Mouse (Mus musculus): ENCODE data around the gene Hace1. TPM values are rescaled to one million over a fixed set of nuclear protein-coding genes. Genes with fewer than 3 reads are reported as not detected.

The Hace1 gene
- total and polyA plus RNA-seq, 2 experiments: 2.4 to 7.4 TPM

GRCm38 (mm10) chr10:45706849-45707248 is 129.2 kb downstream of the Hace1 start:
- no peaks in the 10 kb centered on the region; the same call in 1 of the 2 replicates for H3K36me3 ChIP-seq (ENCODE audit: control insufficient read depth, insufficient read depth, low read length)
- H3K4me1 ChIP-seq (ENCODE audit: control insufficient read depth, insufficient read depth, low read length): no peaks in the 10 kb centered on the region
- H3K27ac ChIP-seq (replicated peaks; ENCODE audit: insufficient read depth, low read depth, low read length): no peak overlapping the region
- H3K4me3 ChIP-seq (ENCODE audit: insufficient read depth, low read depth, low read length): no peak overlapping the region
- TF ChIP-seq POLR2A (IDR thresholded peaks at IDR 0.05; ENCODE audit: extremely low read depth, insufficient read depth, low read length) (no peak), CTCF (IDR thresholded peaks at IDR 0.05; ENCODE audit: low read depth, low read length) (no peak)
- 95% methylated on average over 2 of the region's 2 CpGs for WGBS
- no peak for DNase-seq (ENCODE audit: extremely low read depth, low read depth, low spot score)
- H3K79me2 ChIP-seq (ENCODE audit: control insufficient read depth, insufficient read depth, low read length): no peaks in the 10 kb centered on the region
- no peaks in the 10 kb centered on the region for H3K27me3 ChIP-seq (ENCODE audit: control insufficient read depth, insufficient read depth, low read length)
- no peak overlapping the region for H3K9ac ChIP-seq (ENCODE audit: low read depth, low read length)

- no peak overlapping the region for H3K4me3 ChIP-seq (ENCODE audit: insufficient read depth, low read depth, low read length)
- TF ChIP-seq POLR2A (IDR thresholded peaks at IDR 0.05; ENCODE audit: extremely low read depth, insufficient read depth, low read length) (no peak), CTCF (IDR thresholded peaks at IDR 0.05; ENCODE audit: low read depth, low read length) (no peak)
- H3K27ac ChIP-seq (replicated peaks; ENCODE audit: insufficient read depth, low read depth, low read length): no peak overlapping the region
- no peaks in the 10 kb centered on the region for H3K27me3 ChIP-seq (ENCODE audit: control insufficient read depth, insufficient read depth, low read length)
- no peaks in the 10 kb centered on the region for H3K79me2 ChIP-seq (ENCODE audit: control insufficient read depth, insufficient read depth, low read length)
- DNase-seq (ENCODE audit: extremely low read depth, low read depth, low spot score): no peak
- H3K36me3 ChIP-seq (ENCODE audit: control insufficient read depth, insufficient read depth, low read length): peaks cover 5% of the 10 kb centered on the region
- 96% methylated on average over 3 of the region's 3 CpGs for WGBS
- no peaks in the 10 kb centered on the region for H3K4me1 ChIP-seq (ENCODE audit: control insufficient read depth, insufficient read depth, low read length)
- no peak overlapping the region for H3K9ac ChIP-seq (ENCODE audit: low read depth, low read length)
Observed at GRCm38 (mm10) chr10:45710848-45711247, 133.2 kb downstream of the Hace1 start.

GRCm38 (mm10) chr10:45711348-45711747 is 133.7 kb downstream of the Hace1 start:
- H3K27me3 ChIP-seq (ENCODE audit: control insufficient read depth, insufficient read depth, low read length): no peaks in the 10 kb centered on the region
- peaks cover 5% of the 10 kb centered on the region for H3K36me3 ChIP-seq (ENCODE audit: control insufficient read depth, insufficient read depth, low read length)
- H3K27ac ChIP-seq (replicated peaks; ENCODE audit: insufficient read depth, low read depth, low read length): no peak overlapping the region
- TF ChIP-seq POLR2A (IDR thresholded peaks at IDR 0.05; ENCODE audit: extremely low read depth, insufficient read depth, low read length): no peak
- TF ChIP-seq CTCF (IDR thresholded peaks at IDR 0.05; ENCODE audit: low read depth, low read length): no peak
- DNase-seq (ENCODE audit: extremely low read depth, low read depth, low spot score): no peak
- H3K9ac ChIP-seq (ENCODE audit: low read depth, low read length): no peak overlapping the region
- H3K79me2 ChIP-seq (ENCODE audit: control insufficient read depth, insufficient read depth, low read length): no peaks in the 10 kb centered on the region
- WGBS: 91% methylated on average over 4 of the region's 4 CpGs
- no peak overlapping the region for H3K4me3 ChIP-seq (ENCODE audit: insufficient read depth, low read depth, low read length)
- no peaks in the 10 kb centered on the region for H3K4me1 ChIP-seq (ENCODE audit: control insufficient read depth, insufficient read depth, low read length)

Other genes starting within 250 kb of the Hace1 start
- gene Bves, start 242.1 kb upstream of the Hace1 start, total RNA-seq (2014; rRNA removed): under 0.01 and 0.09 TPM in 2 replicates
- gene Bves, start 242.1 kb upstream of the Hace1 start, polyA plus RNA-seq (2012; rRNA removed): not detected in 2 replicates
- gene Lin28b, start 91.4 kb upstream of the Hace1 start, total RNA-seq (2014; rRNA removed): not detected in 2 replicates
- gene Lin28b, start 91.4 kb upstream of the Hace1 start, polyA plus RNA-seq (2012; rRNA removed): not detected in 2 replicates

All from liver, adult 2 months (tissue).